ENCODE assay signal across 25 mouse cellular contexts in genomic region chr6:34688971-34689370, GRCm38 (mm10).
DNase-seq lines count a peak whose midpoint lies in the region; ATAC-seq and TF ChIP-seq lines count a peak whose summit lies in the region.
"Had no signal": no experiment of that assay in that cellular context is flagged by ENCODE, and none has a peak within 500 bp of the region (broad histone marks: within the 10 kb centered on the region; RNA-seq: fewer than 3 reads in every experiment).

No protein-coding gene starts in this region.

- TF ChIP-seq CTCF in gastrocnemius, adult 2 months (IDR thresholded peaks at IDR 0.05): no peak
- TF ChIP-seq CTCF in heart, postnatal 0 days (IDR thresholded peaks at IDR 0.05; ENCODE audit: low read depth): no peak
- TF ChIP-seq CTCF in small intestine, adult 2 months (IDR thresholded peaks at IDR 0.05; ENCODE audit: extremely low read depth, insufficient read length, insufficient replicate concordance, low read depth, low read length): no peak

- no peak for ATAC-seq in heart, postnatal 0 days (ENCODE audit: insufficient read depth, low read depth)
- ATAC-seq: CD4-positive, CD25-positive, alpha-beta regulatory T cell, adult 4 months; forebrain, embryonic 13.5 days; liver, embryonic 12.5 days had no signal

- peaks cover 8% of the 10 kb centered on the region for H3K4me1 ChIP-seq in heart, postnatal 0 days (ENCODE audit: control insufficient read depth, insufficient read depth)
- peaks cover 8% of the 10 kb centered on the region; the same call in 1 of the 2 replicates for H3K4me1 ChIP-seq in small intestine, adult 2 months (ENCODE audit: control insufficient read depth, insufficient read depth, insufficient read length, low read length)
- H3K4me1 ChIP-seq: liver, embryonic 12.5 days had no signal

- no peak for DNase-seq in gastrocnemius, adult 2 months
- DNase-seq in gastrocnemius, postnatal 10 days: no peak
- no peak for DNase-seq in heart, postnatal 0 days (ENCODE audit: low spot score)
- no peak for DNase-seq in heart, postnatal 4 days
- DNase-seq in kidney, postnatal 14 days: peak; percentile 34
- DNase-seq in kidney, postnatal 10 days: no peak
- no peak for DNase-seq in cerebellum, adult 9-10 months
- DNase-seq: cerebellum, adult 11-12 months; cerebellum, postnatal 25 days; embryo, embryonic 11 days; lung, adult 2 months; lung, postnatal 14 days; right cerebral cortex, adult 18-20 months; right cerebral cortex, postnatal 4 days; thymus, adult 18-20 months; thymus, postnatal 36 days had no signal

- no peaks in the 10 kb centered on the region for H3K27me3 ChIP-seq in heart, postnatal 0 days (ENCODE audit: control insufficient read depth, insufficient read depth, low read length)
- no peaks in the 10 kb centered on the region for H3K27me3 ChIP-seq in small intestine, adult 2 months (ENCODE audit: control insufficient read depth, insufficient read depth, low read length)
- H3K27me3 ChIP-seq: embryonic facial prominence, embryonic 13.5 days; forebrain, embryonic 13.5 days; hindbrain, embryonic 13.5 days; limb, embryonic 12.5 days; stomach, embryonic 15.5 days had no signal

- TF ChIP-seq POLR2A in small intestine, adult 2 months (IDR thresholded peaks at IDR 0.05; ENCODE audit: low read depth, low read length): no peak

- H3K27ac ChIP-seq in gastrocnemius, adult 2 months: peak overlapping the region; percentile 21
- no peak overlapping the region for H3K27ac ChIP-seq in heart, postnatal 0 days (ENCODE audit: low read depth)
- peak overlapping the region; percentile 58 for H3K27ac ChIP-seq in small intestine, adult 2 months (ENCODE audit: insufficient read depth, low read depth, low read length)
- H3K27ac ChIP-seq: embryonic facial prominence, embryonic 13.5 days; forebrain, embryonic 13.5 days; hindbrain, embryonic 13.5 days; limb, embryonic 12.5 days; liver, embryonic 12.5 days; stomach, embryonic 15.5 days had no signal

- H3K36me3 ChIP-seq in heart, postnatal 0 days (replicated peaks; ENCODE audit: control insufficient read depth, insufficient read depth, low read length): peaks cover 10% of the 10 kb centered on the region; the same call in 1 of the 2 replicates
- H3K36me3 ChIP-seq in small intestine, adult 2 months (ENCODE audit: control insufficient read depth, insufficient read depth, low read length): no peaks in the 10 kb centered on the region
- H3K36me3 ChIP-seq: hindbrain, embryonic 13.5 days; liver, embryonic 12.5 days; stomach, embryonic 15.5 days had no signal

- no peaks in the 10 kb centered on the region for H3K9me3 ChIP-seq in heart, postnatal 0 days (replicated peaks; ENCODE audit: control insufficient read depth, low read length)
- H3K9me3 ChIP-seq: embryonic facial prominence, embryonic 13.5 days; forebrain, embryonic 13.5 days; hindbrain, embryonic 13.5 days; limb, embryonic 12.5 days; liver, embryonic 12.5 days; stomach, embryonic 15.5 days had no signal

- peak; percentile 66; the same call in 1 of the 2 replicates for TF ChIP-seq EP300 in heart, postnatal 0 days (IDR thresholded peaks at IDR 0.05; ENCODE audit: low read depth)

- intact Hi-C loops in gastrocnemius, adult 2 months (cut with DNase I): loop anchor here (5.0 kb wide), 2 partner anchors 63 to 77 kb away; no protein-coding TSS in a partner anchor

- WGBS in heart, postnatal 0 days: 58% methylated on average over 2 of the region's 2 CpGs
- 25% methylated on average over 2 of the region's 2 CpGs for WGBS in small intestine, adult 2 months

- H3K4me3 ChIP-seq in gastrocnemius, adult 2 months: no peak overlapping the region
- no peak overlapping the region for H3K4me3 ChIP-seq in heart, postnatal 0 days (ENCODE audit: low read depth, low read length)
- H3K4me3 ChIP-seq in small intestine, adult 2 months (ENCODE audit: low read depth, low read length): no peak overlapping the region
- H3K4me3 ChIP-seq: embryonic facial prominence, embryonic 13.5 days; forebrain, embryonic 13.5 days; hindbrain, embryonic 13.5 days; limb, embryonic 12.5 days; liver, embryonic 12.5 days; stomach, embryonic 15.5 days had no signal

- H3K9ac ChIP-seq in heart, postnatal 0 days (replicated peaks; ENCODE audit: low read depth, low read length): no peak overlapping the region
- H3K9ac ChIP-seq: embryonic facial prominence, embryonic 13.5 days; forebrain, embryonic 13.5 days; hindbrain, embryonic 13.5 days; limb, embryonic 12.5 days; liver, embryonic 12.5 days; stomach, embryonic 15.5 days had no signal

- H3K4me2 ChIP-seq in heart, postnatal 0 days (ENCODE audit: low read depth, low read length): no peak overlapping the region
- H3K4me2 ChIP-seq: embryonic facial prominence, embryonic 13.5 days; forebrain, embryonic 13.5 days; hindbrain, embryonic 13.5 days; limb, embryonic 12.5 days; liver, embryonic 12.5 days; midbrain, embryonic 11.5 days; stomach, embryonic 15.5 days had no signal
